Mouse (Mus musculus): ENCODE results near the gene Osbpl9. TPM values are rescaled to one million over a fixed set of nuclear protein-coding genes. Genes with fewer than 3 reads are reported as not detected.

Gene Osbpl9
- total RNA-seq, 2 experiments from 2014 or later, result 91.5 to 112 TPM

DNA sequence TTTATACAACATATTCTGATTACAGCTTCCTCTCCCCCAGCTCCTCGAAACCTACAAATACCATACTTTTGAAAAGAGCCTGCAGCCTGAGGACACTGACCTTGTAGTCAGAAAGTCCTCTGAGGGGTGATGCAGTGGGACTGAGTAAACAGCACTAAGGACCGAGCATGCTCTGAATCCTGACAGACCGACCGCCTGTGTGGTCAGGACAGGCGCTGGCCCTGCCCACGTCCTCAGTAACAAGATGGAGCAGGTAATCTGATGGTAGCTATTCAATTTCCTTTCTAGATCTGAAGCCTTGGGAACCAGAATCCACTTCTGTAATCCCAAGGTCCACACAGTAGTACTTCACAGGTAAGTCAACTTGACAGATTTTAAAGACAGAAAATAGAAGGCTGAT is 93.1 kb downstream of the Osbpl9 start:
- intact Hi-C loops (cut with DNase I), result no loop called here
- no peak for DNase-seq
- Histone ChIP-seq H3K4me3 (no peak overlapping the region), H3K27ac (peak overlapping the region; percentile 8; the same call in 1 of the 2 replicates)
- TF ChIP-seq CTCF (IDR thresholded peaks at IDR 0.05), result no peak

- intact Hi-C loops (cut with DNase I), result no loop called here
These were observed 95.5 kb downstream of the Osbpl9 start for GRCm38 (mm10) chr4:109106594-109106993.

GRCm38 (mm10) chr4:109106034-109106433 is 96.0 kb downstream of the Osbpl9 start:
- peak; percentile 72 for DNase-seq
- Histone ChIP-seq H3K4me3 (no peak overlapping the region), H3K27ac (peak overlapping the region; percentile 79)
- TF ChIP-seq CTCF (IDR thresholded peaks at IDR 0.05), result no peak
- intact Hi-C loops (cut with DNase I), result no loop called here

More at GRCm38 (mm10) chr4:109106594-109106993, 95.5 kb downstream of the Osbpl9 start:
- DNase-seq, result no peak
- H3K27ac ChIP-seq, result peak overlapping the region; percentile 79
- no peak for TF ChIP-seq CTCF (IDR thresholded peaks at IDR 0.05)
- H3K4me3 ChIP-seq, result no peak overlapping the region

DNA sequence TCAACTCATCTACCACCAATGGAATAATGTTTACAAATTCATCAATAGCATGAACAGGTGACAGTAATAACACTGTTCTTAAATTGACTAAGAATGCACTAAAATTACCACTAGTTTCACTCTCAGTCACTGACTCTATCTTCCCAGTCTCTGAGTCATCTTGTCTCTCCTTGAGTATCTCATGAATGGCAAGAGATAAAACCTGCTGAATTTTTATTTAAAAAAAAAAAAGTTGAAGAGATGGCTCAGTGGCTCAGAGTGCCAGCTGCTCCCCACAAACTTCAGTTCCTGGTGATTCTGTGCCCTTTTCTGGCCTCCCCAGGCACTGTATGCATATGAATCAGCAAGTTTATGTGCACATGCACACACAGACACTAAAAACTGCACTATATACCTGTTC is 96.8 kb downstream of the Osbpl9 start:
- Histone ChIP-seq H3K4me3 (no peak overlapping the region), H3K27ac (peak overlapping the region; percentile 79)
- DNase-seq, result no peak
- no peak for TF ChIP-seq CTCF (IDR thresholded peaks at IDR 0.05)
- intact Hi-C loops (cut with DNase I), result no loop called here

DNA sequence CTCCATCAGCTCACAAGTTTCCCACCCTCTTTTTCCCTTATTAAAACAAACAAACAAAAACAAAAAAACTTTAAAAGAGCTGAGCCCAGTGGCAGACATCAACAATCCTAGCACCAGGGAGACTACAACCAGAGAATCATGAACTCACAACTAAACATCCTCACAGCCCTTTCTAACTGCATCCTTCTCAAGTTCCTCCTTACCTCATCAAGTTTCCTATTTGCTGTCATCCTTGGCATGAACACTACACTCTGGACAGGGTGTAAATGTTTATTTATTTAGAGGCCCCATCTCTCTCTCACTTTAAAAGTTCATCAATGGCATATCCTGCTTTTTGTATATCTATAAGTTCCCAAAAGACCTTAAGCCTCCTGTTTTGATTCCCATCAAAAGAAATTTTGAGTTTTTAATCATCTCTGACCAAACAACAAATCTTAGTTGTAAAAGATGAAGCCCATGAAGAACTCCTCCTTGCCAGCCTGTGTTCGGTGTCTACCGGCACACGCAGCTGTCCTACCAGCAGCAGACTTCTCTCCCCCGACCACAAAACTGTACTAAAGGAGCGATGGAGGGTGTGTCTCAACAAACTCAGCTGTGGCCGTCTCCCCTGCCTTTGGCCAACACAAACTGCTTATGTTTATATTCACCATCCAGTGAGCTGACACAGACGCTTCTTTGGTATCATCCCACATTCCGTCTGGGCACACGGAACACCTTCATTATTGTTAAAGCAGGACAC is 98.8 kb downstream of the Osbpl9 start:
- H3K4me3 ChIP-seq, result peak overlapping the region; percentile 36
- intact Hi-C loops (cut with DNase I), result no loop called here
- peak overlapping the region; percentile 81 for H3K27ac ChIP-seq
- DNase-seq, result no peak
- TF ChIP-seq CTCF (IDR thresholded peaks at IDR 0.05), result no peak

GRCm38 (mm10) chr4:109102574-109102973 is 99.5 kb downstream of the Osbpl9 start:
- DNase-seq, result no peak
- no peak overlapping the region for H3K4me3 ChIP-seq
- H3K27ac ChIP-seq, result peak overlapping the region; percentile 81
- intact Hi-C loops (cut with DNase I), result no loop called here
- no peak for TF ChIP-seq CTCF (IDR thresholded peaks at IDR 0.05)

- no peak for TF ChIP-seq CTCF (IDR thresholded peaks at IDR 0.05)
- H3K27ac ChIP-seq, result no peak overlapping the region
- intact Hi-C loops (cut with DNase I), result no loop called here
- no peak overlapping the region for H3K4me3 ChIP-seq
- DNase-seq, result no peak
These were observed 103.2 kb downstream of the Osbpl9 start for GRCm38 (mm10) chr4:109098861-109099260.

GRCm38 (mm10) chr4:109094269-109094668 is 107.8 kb downstream of the Osbpl9 start:
- intact Hi-C loops (cut with DNase I), result loop anchor here (5.0 kb wide), 1 partner anchor 53 kb away; no protein-coding TSS in a partner anchor
- DNase-seq, result no peak
- peak overlapping the region; percentile 38 for H3K27ac ChIP-seq
- H3K4me3 ChIP-seq, result no peak overlapping the region
- no peak for TF ChIP-seq CTCF (IDR thresholded peaks at IDR 0.05)

DNA sequence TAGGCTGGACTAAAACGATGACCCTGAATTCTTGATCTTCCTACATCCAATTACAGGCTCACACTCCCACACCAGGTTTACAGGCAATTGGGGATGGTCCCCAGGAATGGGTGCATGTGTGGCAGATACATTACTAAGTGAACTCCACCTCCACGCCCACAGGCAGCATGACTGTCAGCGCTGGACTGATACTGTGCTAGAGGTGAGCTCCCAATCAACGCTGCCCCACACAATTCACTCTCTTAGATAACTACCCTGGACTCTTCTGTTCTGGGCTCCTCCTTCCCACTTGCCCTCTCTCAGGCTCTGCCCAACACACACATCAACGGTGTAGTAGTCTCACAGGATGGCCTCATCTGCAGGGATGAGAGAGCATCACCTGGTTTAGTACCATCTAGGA is 109.7 kb downstream of the Osbpl9 start:
- Histone ChIP-seq H3K4me3 (no peak overlapping the region), H3K27ac (no peak overlapping the region)
- intact Hi-C loops (cut with DNase I), result loop anchor here (5.0 kb wide), 1 partner anchor 55 kb away; no protein-coding TSS in a partner anchor
- TF ChIP-seq CTCF (IDR thresholded peaks at IDR 0.05), result no peak
- DNase-seq, result no peak

- intact Hi-C loops (cut with DNase I), result loop anchor here (5.0 kb wide), 1 partner anchor 56 kb away; no protein-coding TSS in a partner anchor
- no peak for DNase-seq
- H3K4me3 ChIP-seq, result no peak overlapping the region
- TF ChIP-seq CTCF (IDR thresholded peaks at IDR 0.05), result no peak
- H3K27ac ChIP-seq, result no peak overlapping the region
These were observed 110.8 kb downstream of the Osbpl9 start for GRCm38 (mm10) chr4:109091241-109091777.

DNA sequence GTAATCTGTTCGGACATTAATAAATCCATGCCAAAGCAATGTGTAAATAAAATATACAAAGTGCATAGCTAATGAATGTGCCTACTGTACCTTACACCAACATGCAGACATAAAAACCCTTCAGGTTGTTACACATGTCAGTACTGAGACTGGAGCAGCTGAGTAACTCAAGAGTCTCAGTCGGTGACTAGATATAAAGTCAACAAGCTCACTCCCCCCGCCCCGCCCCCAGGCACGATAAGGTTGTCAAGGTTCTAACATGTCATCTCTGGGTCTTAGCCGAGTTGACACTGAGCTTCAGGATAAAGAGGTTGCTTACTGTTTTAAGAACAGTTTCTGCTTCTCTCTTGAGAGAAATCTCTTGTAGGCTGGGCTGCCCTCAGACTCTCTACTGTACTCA is 112.1 kb downstream of the Osbpl9 start:
- DNase-seq, result peak; percentile 44
- no peak for TF ChIP-seq CTCF (IDR thresholded peaks at IDR 0.05)
- Histone ChIP-seq H3K27ac (peak overlapping the region; percentile 65), H3K4me3 (no peak overlapping the region)
- intact Hi-C loops (cut with DNase I), result loop anchor here (5.0 kb wide), 1 partner anchor 57 kb away; no protein-coding TSS in a partner anchor

GRCm38 (mm10) chr4:109089171-109089570 is 112.9 kb downstream of the Osbpl9 start:
- H3K27ac ChIP-seq, result 0 out of 2 replicates have a peak overlapping the region, but pooled peaks have one; percentile 21
- TF ChIP-seq CTCF (IDR thresholded peaks at IDR 0.05), result no peak
- intact Hi-C loops (cut with DNase I), result no loop called here
- no peak for DNase-seq
- no peak overlapping the region for H3K4me3 ChIP-seq

- Histone ChIP-seq H3K27ac (peak overlapping the region; percentile 21), H3K4me3 (no peak overlapping the region)
- no peak for DNase-seq
- intact Hi-C loops (cut with DNase I), result no loop called here
- no peak for TF ChIP-seq CTCF (IDR thresholded peaks at IDR 0.05)
These were observed 122.0 kb downstream of the Osbpl9 start for GRCm38 (mm10) chr4:109080118-109080517.

Measured in gastrocnemius, adult 2 months (tissue).